Mouse (Mus musculus) urinary bladder, postnatal 4 days (tissue): ENCODE data around the gene Nova2.

ENCODE experiments used
- DNase-seq, 2 experiments: peaks; one replicate each; pipeline ENCODE4 v3.0.0; 2021 to 2022; ENCODE audit warnings: low spot score in 2 of 2

Nova2 gene

DNA sequence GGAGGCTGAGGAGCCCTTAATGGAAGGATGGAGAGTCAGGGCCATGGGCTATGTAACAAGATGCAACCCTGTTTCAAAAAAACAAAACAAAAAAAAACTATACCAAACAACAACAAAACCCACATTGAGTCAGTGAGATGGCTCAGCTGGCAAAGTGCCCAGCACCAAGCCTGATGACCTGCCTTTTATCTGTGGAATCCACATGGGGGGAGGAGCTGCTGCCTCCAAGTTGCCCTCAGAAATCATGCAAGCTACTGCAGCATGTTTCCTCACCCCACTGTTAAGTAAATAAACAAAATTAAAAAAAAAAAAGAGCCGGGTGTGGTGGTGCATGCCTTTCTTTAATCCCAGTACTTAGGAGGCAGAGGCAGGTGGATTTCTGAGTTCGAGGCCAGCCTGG, 60.8 kb downstream of the Nova2 start:
- DNase-seq = no peak

DNA sequence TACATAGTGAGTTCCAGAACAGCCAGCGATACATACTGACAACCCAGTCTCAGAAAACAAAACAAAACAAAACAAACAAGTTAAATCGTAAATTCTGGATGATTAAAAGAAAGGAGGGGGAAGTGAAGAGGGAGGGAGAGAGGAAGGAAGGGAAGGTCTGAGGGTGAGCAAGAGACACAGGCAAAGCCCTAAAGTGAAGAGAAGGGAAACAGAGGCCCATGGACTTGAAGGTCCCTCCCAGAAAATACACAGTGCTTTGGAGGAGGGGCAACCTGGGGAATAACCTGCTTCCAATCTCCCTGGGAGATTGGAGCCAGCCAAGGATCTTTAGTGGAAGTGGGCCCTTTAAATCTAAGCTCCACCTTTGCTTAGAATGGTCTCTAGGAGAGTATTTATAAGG, 61.4 kb downstream of the Nova2 start, which contains the start of gene Nanos2:
TSS of gene Nanos2 (plus strand) at position 301 of the 400 bp plus-strand sequence.
- no peak for DNase-seq

DNA sequence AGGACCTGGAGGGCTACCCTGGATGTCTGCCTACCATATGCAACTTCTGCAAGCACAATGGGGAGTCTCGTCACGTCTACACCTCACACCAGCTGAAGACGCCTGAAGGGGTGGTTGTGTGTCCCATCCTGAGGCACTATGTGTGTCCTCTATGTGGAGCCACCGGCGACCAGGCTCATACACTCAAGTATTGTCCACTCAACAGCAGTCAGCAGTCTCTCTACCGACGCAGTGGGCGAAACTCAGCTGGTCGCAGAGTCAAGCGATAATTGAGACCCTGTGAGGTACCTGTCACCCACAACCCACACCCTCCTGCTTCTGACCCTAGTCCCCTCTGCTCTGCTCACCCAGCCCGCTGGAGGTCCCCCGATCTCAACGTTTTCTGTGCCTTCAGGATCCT, 62.1 kb downstream of the Nova2 start:
- no peak for DNase-seq

DNA sequence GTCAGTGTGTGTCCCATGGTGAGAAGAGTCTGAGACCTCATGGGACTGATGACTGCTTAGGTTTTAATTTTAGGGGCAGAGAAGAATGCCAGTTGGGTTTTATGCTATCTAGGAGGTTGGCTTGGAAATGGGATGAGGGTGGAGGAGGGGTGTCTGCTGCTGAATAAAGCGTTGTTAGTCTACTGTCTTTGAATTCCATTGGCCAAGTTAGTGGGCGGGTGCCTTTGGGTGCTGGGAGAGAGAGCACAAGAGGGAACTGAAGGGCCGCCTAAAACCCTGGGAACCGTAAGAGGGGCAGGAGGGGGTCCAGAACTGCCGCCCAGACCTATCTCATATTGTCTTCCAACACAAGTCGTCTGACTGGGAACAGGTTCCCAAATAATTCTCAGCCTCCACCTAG, 63.1 kb downstream of the Nova2 start:
- DNase-seq = no peak

DNA sequence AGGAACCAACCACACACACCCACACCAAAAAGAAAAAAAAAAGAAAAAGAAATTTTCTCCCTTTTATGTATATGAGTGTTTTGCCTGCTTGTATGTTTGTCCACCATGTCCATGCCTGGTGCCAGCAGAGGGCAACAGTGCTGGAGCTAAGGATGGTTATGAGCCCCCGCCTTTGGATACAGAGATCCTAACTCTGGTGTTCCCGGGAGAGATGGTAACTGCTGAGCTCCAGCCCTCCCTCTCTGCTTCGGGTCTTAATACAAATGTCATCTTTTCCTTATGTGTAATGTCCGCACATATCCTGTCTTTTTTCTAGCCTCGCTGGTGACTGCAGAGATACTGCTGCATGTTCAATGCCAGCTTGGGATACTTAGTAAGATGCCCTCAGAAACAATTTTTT, 64.3 kb downstream of the Nova2 start:
- no peak for DNase-seq

DNA sequence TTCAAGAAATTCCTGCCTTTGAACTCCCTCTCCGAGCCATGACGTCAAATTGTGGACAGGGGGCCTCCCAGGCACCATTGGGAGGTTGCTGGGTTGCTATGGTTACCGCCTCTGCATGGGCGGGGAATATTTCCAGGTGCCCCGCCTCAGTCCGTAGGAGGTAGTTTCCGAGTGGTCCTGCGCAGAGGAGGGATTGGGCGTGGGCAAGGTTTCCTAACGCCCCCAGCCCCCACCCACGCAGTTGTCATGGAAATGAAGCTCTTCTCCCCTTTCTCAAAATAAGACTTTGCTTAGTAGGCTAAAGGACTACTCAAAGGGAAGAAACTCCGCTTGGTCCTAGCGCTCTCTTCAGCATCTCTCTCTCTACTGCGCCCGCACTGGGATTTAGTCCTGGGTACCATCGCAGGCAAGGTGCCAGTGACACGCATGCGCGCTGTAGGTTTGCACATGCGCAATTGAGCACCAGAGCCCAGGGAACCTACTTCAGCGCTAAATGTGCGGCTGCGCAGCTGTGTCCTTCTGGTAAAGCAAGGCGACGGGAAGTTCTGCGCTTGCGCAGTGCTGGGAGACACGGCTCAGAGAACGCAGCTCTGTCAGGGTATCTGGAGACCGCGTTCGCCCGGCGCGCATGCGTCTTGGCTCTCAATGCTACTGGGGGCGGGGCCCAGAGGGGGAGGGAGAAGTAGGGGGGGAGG, 65.1 kb downstream of the Nova2 start, which contains the start of gene Mypop:
TSS of gene Mypop (plus strand) at position 645 of the 695 bp plus-strand sequence.
- DNase-seq = peak; percentile 99

DNA sequence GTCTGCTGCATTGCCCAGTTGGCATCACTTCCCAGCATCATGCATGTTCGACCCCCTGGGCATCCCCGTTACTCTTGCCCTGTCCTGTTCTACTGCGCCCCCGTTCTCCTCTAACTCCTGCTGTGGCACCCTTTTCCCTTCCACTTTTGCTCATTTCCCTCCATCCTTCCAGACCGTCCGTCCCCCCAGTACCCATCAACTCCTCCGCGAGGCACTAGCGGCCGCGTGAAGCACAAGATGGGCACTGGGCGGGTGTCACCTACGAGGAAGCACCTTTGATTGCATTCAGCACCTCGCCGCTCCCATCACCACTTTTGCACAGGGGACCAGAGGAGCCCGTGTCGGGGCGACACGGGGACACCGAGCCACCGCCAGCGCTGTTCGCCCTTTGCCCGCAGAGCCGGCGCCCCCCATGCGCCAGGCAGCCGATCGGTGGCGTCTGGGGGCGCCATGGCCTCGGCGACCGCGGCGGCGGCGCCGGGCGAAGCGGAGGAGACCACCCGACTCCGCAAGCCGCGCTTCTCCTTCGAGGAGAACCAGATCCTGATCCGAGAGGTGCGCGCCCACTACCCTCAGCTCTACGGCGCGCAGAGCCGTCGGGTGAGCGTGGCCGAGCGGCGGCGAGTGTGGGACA, 66.1 kb downstream of the Nova2 start:
- DNase-seq = no peak

DNA sequence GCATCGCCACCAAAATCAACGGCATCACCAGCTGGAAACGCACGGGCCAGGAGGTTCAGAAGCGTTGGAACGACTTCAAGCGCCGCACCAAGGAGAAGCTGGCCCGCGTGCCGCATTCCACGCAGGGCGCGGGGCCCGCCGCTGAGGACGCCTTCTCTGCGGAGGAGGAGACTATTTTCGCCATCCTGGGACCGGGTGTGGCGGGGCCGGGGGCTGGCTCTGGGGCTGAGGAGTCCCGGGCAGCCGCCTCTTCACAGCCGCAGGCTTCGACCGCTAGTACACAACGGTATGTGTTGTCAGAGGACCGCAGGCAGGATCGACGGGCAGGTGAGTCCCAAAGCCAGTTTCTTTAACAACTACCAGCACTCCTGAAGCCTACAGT, 66.6 kb downstream of the Nova2 start:
- DNase-seq = no peak

DNA sequence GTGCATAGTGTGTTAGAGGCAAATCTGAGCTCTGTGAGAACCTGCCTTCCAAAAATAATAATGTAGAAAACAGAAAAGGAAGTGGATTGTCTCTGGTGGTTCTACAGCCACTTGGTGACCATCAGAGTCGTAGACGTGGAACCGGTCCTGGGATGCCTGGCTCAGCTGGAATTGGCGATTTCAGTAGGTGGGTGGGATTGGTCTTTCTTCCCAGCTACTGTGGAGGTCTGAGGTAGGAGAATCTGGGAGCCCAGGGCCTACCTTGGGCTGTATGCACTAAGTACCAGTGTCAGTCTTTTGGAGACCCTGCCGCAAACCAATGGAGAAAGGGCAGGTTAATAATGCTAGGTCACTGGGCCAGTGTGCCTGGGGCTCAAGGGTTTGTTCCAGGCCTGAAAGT, 67.3 kb downstream of the Nova2 start:
- no peak for DNase-seq

DNA sequence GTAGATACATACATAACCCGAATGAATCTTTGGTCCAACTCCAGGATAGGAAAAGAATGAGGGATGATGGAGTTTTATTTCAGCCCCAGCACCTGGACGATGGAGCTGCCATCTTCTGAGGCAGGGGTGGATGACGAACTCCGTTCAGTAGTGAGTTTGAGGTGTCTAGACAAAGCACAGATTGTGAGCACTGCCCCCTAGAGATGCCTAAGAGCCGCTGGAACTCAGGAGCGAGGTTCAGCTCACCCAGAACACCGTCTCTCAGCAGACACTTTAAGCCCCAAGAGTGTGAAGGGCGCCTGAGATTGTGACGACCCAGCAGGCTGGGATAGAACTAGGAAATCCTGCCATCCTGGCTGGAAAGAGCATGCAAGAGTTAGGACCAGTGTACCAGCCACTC, 73.1 kb downstream of the Nova2 start:
- DNase-seq = no peak

DNA sequence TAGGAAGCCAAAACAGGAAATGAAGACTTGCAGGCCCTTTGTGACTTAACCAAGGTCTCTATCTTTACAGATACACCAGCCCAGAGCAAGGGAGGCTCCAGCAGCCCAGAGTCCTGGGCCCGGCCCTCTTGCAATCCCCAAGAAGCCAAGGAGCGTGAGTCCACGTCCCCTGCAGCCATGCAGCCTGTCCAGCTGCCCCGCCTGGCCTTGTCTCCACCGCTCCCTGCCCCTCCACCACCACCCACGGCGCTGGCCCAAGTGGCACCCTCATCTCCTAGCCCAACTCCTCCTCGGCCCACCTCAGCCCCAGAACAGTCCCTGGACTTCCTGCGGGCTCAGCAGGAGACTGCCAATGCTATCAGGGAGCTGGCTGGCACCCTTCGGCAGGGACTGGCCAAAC, 74.7 kb downstream of the Nova2 start:
- DNase-seq = no peak

DNA sequence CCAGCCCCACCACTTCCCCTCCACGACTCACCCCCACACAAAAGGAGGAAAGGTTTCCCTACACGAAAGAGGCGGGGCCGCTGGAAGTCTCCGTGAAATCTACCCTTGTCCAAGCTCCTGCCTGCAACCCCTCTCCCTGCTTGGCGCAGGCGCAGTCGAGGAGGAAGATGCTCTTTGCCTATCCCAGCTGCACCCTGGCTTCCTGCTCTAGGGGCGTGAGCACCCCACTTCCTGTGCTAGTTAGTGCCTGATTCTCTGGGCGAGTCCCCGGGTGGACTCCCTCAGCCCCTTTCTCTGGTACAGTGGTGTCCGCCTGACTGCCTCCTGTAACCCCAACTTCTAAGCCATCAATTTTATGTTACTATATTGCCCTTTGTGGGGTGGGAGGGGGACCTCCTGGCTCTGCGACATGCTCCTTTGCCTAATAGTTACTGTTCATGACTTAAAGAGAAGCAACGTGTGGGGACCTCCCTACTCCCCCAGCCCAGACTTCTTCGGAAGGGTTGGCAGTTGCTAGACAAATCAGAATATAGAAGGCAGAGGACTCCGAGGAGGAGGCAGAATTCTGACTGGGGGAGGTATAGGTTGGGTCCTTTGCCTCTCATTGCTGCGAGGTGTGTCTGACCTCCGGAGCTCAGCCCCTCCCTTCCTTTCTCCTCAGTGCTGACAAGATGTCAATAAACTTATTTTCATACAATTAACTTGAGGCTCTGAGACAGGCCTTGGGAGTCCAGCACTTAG, 75.5 kb downstream of the Nova2 start:
- DNase-seq = peak in 1 of 2 experiments; percentile 65

DNA sequence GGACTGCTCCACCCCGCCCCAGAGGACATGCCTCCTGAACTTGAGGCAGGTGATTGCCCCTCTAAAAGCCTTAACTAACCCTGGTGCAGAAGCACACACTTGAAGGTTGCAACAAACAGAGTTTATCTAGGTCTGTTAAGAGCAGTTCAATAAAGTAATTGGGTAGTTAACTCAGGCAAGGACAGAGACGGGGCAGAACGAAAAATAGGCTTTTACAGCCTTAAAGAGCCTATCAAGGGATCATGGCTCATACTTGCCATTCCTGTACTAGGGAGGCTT, 76.1 kb downstream of the Nova2 start:
- DNase-seq = no peak

DNA sequence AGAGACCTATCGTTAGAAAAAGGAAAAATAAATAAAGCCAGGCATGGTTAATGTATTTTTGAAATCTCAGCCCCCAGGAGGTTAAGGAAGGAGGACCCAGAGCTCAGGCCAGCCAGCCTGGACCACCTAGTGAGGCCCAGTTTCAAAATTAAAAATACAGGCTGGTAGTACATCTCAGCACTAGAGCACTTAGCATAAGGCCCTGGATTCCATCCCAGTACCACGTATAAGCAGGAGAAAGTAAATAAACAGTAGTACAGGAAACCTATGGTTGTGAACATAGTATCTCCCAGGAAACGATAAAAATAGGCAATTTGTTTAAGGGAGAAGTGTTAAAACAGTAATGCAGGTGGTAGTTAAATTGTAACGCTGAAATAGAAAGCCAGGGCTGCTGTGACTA, 76.4 kb downstream of the Nova2 start:
- DNase-seq = no peak

DNA sequence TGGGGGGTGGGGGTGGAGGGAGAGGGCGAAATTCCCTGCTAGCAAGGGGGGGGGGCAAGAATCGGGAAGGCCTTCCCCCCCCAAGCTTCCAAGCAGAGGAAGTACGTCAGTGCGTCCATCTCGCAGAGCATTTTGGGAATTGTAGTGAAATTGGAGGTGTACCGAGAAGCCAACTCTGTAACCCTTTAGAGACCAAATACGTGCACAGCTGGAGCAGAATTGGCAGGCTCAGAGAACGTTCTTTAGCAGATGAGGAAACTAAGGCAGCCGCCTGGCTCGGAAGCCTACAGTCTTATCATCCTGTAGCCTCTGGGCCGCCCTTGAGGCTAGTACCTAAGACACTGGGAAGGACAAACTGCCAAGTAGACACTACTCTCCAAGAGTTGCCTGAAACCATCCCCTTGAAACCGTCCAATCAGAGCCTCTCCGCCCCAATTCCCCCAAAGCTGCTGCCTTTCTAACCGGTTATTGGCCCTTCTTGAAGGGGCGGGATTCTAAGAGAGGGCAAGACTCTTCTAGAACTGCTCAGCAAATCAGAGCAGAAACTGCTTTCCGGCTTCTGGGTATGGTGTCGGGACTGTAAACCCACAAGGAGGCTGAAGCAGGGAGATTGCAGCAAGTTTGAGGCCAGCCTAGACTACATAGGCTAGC, 77.3 kb downstream of the Nova2 start:
- DNase-seq = peak in 1 of 2 experiments; percentile 61

DNA sequence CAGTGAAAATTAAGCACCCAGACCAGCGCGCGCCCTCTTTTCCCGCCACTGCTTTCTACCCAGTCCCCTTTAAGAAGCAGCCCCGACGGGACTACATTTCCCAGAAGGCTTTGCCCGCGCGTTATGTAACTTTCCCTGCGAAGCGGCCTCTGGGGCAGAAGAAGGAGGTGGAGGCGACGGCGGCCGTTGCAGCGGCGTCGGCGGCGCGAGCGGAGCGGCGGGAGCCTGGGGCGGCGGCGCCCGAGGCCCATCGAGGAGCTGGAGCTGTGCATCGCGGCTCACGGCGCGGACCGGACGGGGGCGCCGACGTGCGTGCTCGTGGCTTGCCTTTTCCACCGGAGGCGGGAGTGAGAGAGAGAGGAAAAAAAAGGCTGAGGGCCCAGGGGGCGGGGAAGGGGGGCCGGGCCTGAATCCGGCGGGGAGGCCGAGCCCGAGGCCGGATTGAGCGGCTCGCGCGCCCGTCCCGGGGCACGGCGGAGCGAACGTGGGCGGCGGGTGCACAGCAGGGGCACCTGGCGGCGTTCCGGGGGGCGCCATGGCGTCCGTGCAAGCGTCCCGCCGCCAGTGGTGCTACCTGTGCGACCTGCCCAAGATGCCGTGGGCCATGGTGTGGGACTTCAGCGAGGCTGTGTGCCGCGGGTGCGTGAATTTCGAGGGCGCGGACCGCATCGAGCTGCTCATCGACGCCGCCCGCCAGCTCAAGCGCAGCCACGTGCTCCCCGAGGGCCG, 78.4 kb downstream of the Nova2 start, which contains the start of gene Irf2bp1:
TSS of gene Irf2bp1 (plus strand) at position 143 of the 729 bp plus-strand sequence.
- peak; percentile 89 to 93 for DNase-seq

DNA sequence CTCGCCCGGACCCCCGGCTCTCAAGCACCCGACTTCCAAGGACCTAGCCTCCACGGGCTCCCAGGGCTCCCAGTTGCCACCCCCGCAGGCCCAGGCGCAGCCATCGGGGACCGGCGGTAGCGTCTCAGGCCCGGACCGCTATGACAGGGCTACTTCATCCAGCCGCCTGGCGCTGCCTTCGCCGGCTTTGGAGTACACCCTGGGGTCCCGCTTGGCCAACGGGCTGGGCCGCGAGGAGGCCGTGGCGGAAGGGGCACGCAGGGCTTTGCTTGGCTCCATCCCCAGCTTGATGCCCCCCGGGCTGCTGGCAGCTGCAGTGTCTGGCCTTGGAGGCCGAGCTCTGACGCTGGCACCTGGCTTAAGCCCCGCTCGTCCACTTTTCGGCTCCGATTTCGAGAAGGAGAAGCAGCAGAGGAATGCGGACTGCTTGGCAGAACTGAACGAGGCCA, 79.0 kb downstream of the Nova2 start:
- DNase-seq = no peak

DNA sequence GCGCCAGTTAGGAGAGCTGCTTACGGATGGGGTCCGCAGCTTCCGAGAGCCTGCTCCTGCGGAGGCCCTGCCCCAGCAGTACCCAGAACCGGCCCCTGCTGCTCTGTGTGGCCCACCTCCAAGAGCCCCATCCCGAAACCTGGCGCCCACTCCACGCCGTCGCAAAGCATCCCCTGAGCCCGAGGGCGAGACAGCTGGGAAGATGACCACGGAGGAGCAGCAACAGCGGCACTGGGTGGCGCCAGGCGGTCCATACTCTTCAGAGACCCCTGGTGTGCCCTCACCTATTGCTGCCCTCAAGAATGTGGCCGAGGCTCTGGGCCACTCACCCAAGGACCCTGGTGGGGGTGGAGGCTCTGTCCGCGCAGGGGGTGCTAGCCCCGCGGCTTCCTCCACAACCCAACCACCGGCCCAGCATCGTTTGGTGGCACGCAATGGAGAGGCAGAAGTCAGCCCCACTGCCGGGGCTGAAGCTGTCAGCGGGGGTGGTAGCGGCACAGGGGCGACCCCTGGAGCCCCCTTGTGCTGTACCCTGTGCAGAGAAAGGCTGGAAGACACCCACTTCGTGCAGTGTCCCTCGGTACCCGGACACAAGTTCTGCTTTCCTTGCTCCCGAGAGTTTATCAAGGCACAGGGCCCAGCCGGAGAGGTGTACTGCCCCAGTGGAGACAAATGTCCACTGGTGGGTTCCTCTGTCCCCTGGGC, 79.9 kb downstream of the Nova2 start:
- no peak for DNase-seq

DNA sequence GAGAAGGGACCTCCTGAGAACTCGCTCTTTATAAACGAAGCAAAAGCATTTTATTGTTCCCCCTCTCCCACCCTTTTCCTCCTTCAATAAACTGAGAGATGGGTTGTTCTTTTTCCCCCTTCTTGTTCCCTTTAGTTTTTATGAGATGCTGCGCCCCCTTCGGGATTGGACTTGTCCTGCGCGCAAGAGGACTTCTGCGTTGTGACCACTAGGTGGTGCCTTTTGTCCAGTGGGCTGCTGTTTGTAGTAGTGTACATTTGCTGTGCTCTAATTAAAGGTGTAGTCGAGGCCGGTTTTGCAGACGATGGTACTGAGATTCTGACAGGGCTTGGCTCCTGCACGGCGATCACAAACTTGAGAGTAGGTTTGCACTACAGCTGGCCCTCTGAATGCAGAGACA, 80.8 kb downstream of the Nova2 start:
- peak; percentile 75 to 89 for DNase-seq

DNA sequence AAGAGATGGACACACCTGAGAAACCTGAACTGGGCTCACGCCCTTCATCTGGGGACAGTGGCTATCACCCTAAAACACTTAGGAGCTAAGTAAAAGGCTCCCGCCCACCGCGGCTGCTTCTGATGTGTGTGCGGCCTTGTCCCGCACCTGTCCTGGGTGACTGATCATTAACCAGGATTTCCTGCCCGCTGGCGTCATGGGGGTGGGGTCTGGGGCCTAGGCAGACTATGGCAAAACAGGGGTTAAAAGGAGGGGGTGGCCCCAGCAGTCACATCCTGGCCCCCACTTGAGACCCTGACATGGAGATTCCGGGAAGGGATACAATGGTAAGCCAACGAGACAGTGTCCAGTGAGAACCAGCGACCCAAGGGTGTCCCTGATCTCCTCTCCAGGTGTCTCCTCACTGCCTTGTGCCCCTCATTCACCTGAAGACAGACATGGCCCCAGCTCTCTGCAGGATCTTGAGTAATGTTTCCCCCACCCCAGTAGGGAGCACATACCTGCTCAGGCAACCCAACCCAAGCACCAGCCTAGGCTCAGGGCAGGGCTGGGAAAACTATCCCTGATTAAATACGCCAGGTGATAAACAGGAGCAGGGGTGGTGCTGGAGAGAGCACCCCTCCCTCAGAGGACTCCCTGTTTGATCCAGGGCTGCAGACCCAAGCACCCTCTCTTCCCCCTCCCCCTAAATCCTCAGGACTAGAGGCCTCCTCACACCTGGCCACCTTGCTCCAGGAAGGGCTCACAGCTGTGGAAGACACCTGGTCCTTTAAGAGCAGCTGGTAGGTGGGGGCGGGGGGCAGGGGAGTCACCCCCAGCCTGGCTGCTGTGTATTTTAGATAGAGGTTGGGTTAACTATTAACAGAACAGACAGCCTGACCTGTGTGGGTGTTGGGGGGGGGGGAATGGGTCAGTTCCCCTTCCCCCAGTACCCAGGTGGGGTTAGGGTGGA, 81.6 kb downstream of the Nova2 start:
- no peak for DNase-seq
